Mouse (Mus musculus): ENCODE results near the gene Exosc1. TPM values are rescaled to one million over a fixed set of nuclear protein-coding genes. Genes with fewer than 3 reads are reported as not detected.
"Not testable (repeated sequence)": the region's sequence is repeated elsewhere in the genome, so short reads cannot be mapped to it uniquely, and the experiment has no call there.

Gene Exosc1
- total RNA-seq, 2 experiments from 2014 or later = 10.8 to 12.4 TPM

GRCm38 (mm10) chr19:41915294-41915693 lies 17.9 kb downstream of the Exosc1 start:
- intact Hi-C loops (cut with DNase I) = no loop called here
- DNase-seq (ENCODE audit: low spot score) = no peak

GRCm38 (mm10) chr19:41914592-41914882 lies 18.7 kb downstream of the Exosc1 start:
- intact Hi-C loops (cut with DNase I); DNase-seq (ENCODE audit: low spot score): not testable (repeated sequence)

GRCm38 (mm10) chr19:41913774-41914591 lies 19.2 kb downstream of the Exosc1 start:
- DNase-seq (ENCODE audit: low spot score) = no peak
- intact Hi-C loops (cut with DNase I) = no loop called here

- intact Hi-C loops (cut with DNase I) = no loop called here
- DNase-seq (ENCODE audit: low spot score) = peak; percentile 27
Observed at GRCm38 (mm10) chr19:41912121-41913080, 20.8 kb downstream of the Exosc1 start.

GRCm38 (mm10) chr19:41911178-41912073 lies 21.8 kb downstream of the Exosc1 start, which contains the start of gene Pgam1:
Gene Pgam1 (plus strand): TSS chr19:41911923.
- DNase-seq (ENCODE audit: low spot score) = peak; percentile 95
- intact Hi-C loops (cut with DNase I) = no loop called here

- intact Hi-C loops (cut with DNase I) = no loop called here
- DNase-seq (ENCODE audit: low spot score) = no peak
Observed at GRCm38 (mm10) chr19:41910396-41910795, 22.8 kb downstream of the Exosc1 start.

GRCm38 (mm10) chr19:41908736-41909135 lies 24.5 kb downstream of the Exosc1 start:
- no peak for DNase-seq (ENCODE audit: low spot score)
- intact Hi-C loops (cut with DNase I) = no loop called here

GRCm38 (mm10) chr19:41907079-41907760 lies 26.0 kb downstream of the Exosc1 start:
- intact Hi-C loops (cut with DNase I) = no loop called here
- no peak for DNase-seq (ENCODE audit: low spot score)

GRCm38 (mm10) chr19:41906311-41907078 lies 26.7 kb downstream of the Exosc1 start:
- intact Hi-C loops (cut with DNase I) = no loop called here
- no peak for DNase-seq (ENCODE audit: low spot score)

- intact Hi-C loops (cut with DNase I) = no loop called here
- DNase-seq (ENCODE audit: low spot score) = no peak
Observed at GRCm38 (mm10) chr19:41905246-41905645, 28.0 kb downstream of the Exosc1 start.

- intact Hi-C loops (cut with DNase I) = no loop called here
- no peak for DNase-seq (ENCODE audit: low spot score)
Observed at GRCm38 (mm10) chr19:41902848-41903593, 30.2 kb downstream of the Exosc1 start.

- intact Hi-C loops (cut with DNase I) = no loop called here
- DNase-seq (ENCODE audit: low spot score) = no peak
Observed at GRCm38 (mm10) chr19:41901696-41902095, 31.5 kb downstream of the Exosc1 start.

- no peak for DNase-seq (ENCODE audit: low spot score)
- intact Hi-C loops (cut with DNase I) = no loop called here
Observed at GRCm38 (mm10) chr19:41900495-41901090, 32.6 kb downstream of the Exosc1 start.

- no peak for DNase-seq (ENCODE audit: low spot score)
- intact Hi-C loops (cut with DNase I) = loop anchor here (2.0 kb wide), 1 partner anchor 128 kb away; no protein-coding TSS in a partner anchor
Observed at GRCm38 (mm10) chr19:41898860-41899259, 34.4 kb downstream of the Exosc1 start.

GRCm38 (mm10) chr19:41896319-41896711 lies 36.9 kb downstream of the Exosc1 start:
- DNase-seq (ENCODE audit: low spot score) = no peak
- intact Hi-C loops (cut with DNase I) = no loop called here

- peak; percentile 65 for DNase-seq (ENCODE audit: low spot score)
- intact Hi-C loops (cut with DNase I) = no loop called here
Observed at GRCm38 (mm10) chr19:41895460-41896318, 37.5 kb downstream of the Exosc1 start, which contains the start of gene Rrp12. Gene Rrp12 (minus strand): TSS chr19:41896173.
